ENCODE assay signal across 29 mouse cellular contexts in genomic region chr2:130155851-130156250, GRCm38 (mm10). TPM values are rescaled to one million over a fixed set of nuclear protein-coding genes. Genes with fewer than 3 reads are reported as not detected.
DNase-seq lines count a peak whose midpoint lies in the region; ATAC-seq and TF ChIP-seq lines count a peak whose summit lies in the region.
"Had no signal": no experiment of that assay in that cellular context is flagged by ENCODE, and none has a peak within 500 bp of the region (broad histone marks: within the 10 kb centered on the region; RNA-seq: fewer than 3 reads in every experiment).

No protein-coding gene starts in this region.

- no peaks in the 10 kb centered on the region for H3K79me2 ChIP-seq in liver, adult 2 months (ENCODE audit: control insufficient read depth, insufficient read depth, low read length)

- no peak for TF ChIP-seq CTCF in liver, adult 2 months (IDR thresholded peaks at IDR 0.05; ENCODE audit: low read depth, low read length)

- DNase-seq in heart, adult 11 months, result peak; percentile 23
- no peak for DNase-seq in heart, adult 9 months (ENCODE audit: low spot score in 2 of 2)
- peak; percentile 55 for DNase-seq in liver, adult 2 months (ENCODE audit: extremely low read depth, low read depth, low spot score)
- no peak for DNase-seq in liver, embryonic 11.5 days (ENCODE audit: low spot score)
- DNase-seq in adipocyte (ENCODE audit: low spot score), result peak; percentile 88
- no peak for DNase-seq in layer of hippocampus, adult 11-12 months (ENCODE audit: low spot score)
- DNase-seq in cerebellum, adult 11 months, result no peak
- DNase-seq: B cell, adult 2 months; cerebellum, adult 11-12 months; cerebellum, adult 18-20 months; cerebellum, adult 2 months; cerebellum, adult 8-10 months had no signal

- no peaks in the 10 kb centered on the region for H3K36me3 ChIP-seq in liver, adult 2 months (ENCODE audit: control insufficient read depth, insufficient read depth, low read length)
- no peaks in the 10 kb centered on the region for H3K36me3 ChIP-seq in liver, embryonic 11.5 days (ENCODE audit: control insufficient read depth, insufficient read depth, low read length)
- H3K36me3 ChIP-seq: G1E had no signal

- no peak overlapping the region for H3K9ac ChIP-seq in liver, adult 2 months (ENCODE audit: low read depth, low read length)
- no peak overlapping the region for H3K9ac ChIP-seq in liver, embryonic 11.5 days (ENCODE audit: low read depth, low read length)

- H3K4me2 ChIP-seq in liver, embryonic 11.5 days, result no peak overlapping the region

- TF ChIP-seq POLR2A in liver, adult 2 months (IDR thresholded peaks at IDR 0.05; ENCODE audit: extremely low read depth, insufficient read depth, low read length), result no peak

- H3K4me1 ChIP-seq in liver, adult 2 months (ENCODE audit: control insufficient read depth, insufficient read depth, low read length), result no peaks in the 10 kb centered on the region
- no peaks in the 10 kb centered on the region for H3K4me1 ChIP-seq in liver, embryonic 11.5 days (replicated peaks; ENCODE audit: control insufficient read depth, insufficient read depth, low read length)
- H3K4me1 ChIP-seq in brown adipose tissue, adult 24 weeks (ENCODE audit: control insufficient read depth, insufficient read depth, insufficient read length, low read length), result peaks cover 1% of the 10 kb centered on the region; the same call in 1 of the 2 replicates

- H3K9me3 ChIP-seq in liver, embryonic 11.5 days (ENCODE audit: control insufficient read depth, low read length), result no peaks in the 10 kb centered on the region
- H3K9me3 ChIP-seq: G1E had no signal

- no peak overlapping the region for H3K27ac ChIP-seq in liver, adult 2 months (replicated peaks; ENCODE audit: insufficient read depth, low read depth, low read length)
- no peak overlapping the region for H3K27ac ChIP-seq in liver, embryonic 11.5 days (ENCODE audit: low read depth, low read length)
- H3K27ac ChIP-seq in brown adipose tissue, adult 24 weeks (replicated peaks; ENCODE audit: low read depth, low read length), result peak overlapping the region; percentile 35; the same call in 1 of the 2 replicates

- no peak for ATAC-seq in liver, embryonic 11.5 days (replicated peaks; ENCODE audit: low FRiP score)
- ATAC-seq: activated CD4-positive, CD25-positive, alpha-beta regulatory T cell, adult 4 months; CD4-positive, CD25-positive, alpha-beta regulatory T cell, adult 4 months; Patski had no signal

- no peak overlapping the region for H3K4me3 ChIP-seq in liver, adult 2 months (ENCODE audit: insufficient read depth, low read depth, low read length)
- no peak overlapping the region for H3K4me3 ChIP-seq in liver, embryonic 11.5 days (ENCODE audit: low read depth, low read length)
- no peak overlapping the region for H3K4me3 ChIP-seq in brown adipose tissue, adult 24 weeks (ENCODE audit: insufficient read depth, low read depth, low read length)

- H3K27me3 ChIP-seq in liver, adult 2 months (ENCODE audit: control insufficient read depth, insufficient read depth, low read length), result no peaks in the 10 kb centered on the region
- no peaks in the 10 kb centered on the region for H3K27me3 ChIP-seq in liver, embryonic 11.5 days (replicated peaks; ENCODE audit: control insufficient read depth, insufficient read depth, low read length)
- H3K27me3 ChIP-seq: CH12.LX, Patski had no signal

RNA-seq across cellular contexts. Expression of gene Snrpb, which starts 23.4 kb away (rescaled TPM):
- total RNA-seq in liver, adult 2 months (2014; rRNA removed), result 53.6 and 72.0 TPM in 2 replicates
- 143 and 209 TPM in 2 replicates for polyA plus RNA-seq in liver, adult 2 months (2012; rRNA removed)
- polyA plus RNA-seq in liver, embryonic 11.5 days (2014; fragmentation: Nextera tagmentation; extraction: Ambion mirVana), result 633 and 668 TPM in 2 replicates
- polyA plus RNA-seq in brown adipose tissue, adult 24 weeks (2012; ENCODE audit: insufficient read depth, insufficient read length, missing spikeins), result 86.8 and 89.5 TPM in 2 replicates

RNA-seq across cellular contexts. Expression of gene Tmc2, which starts 39.1 kb away (rescaled TPM):
- not detected in 2 replicates for total RNA-seq in liver, adult 2 months (2014; rRNA removed)
- not detected in 2 replicates for polyA plus RNA-seq in liver, adult 2 months (2012; rRNA removed)
- polyA plus RNA-seq in liver, embryonic 11.5 days (2014; fragmentation: Nextera tagmentation; extraction: Ambion mirVana), result 0.09 and 0.11 TPM in 2 replicates
- polyA plus RNA-seq in brown adipose tissue, adult 24 weeks (2012; ENCODE audit: insufficient read depth, insufficient read length, missing spikeins), result not detected in 2 replicates
- total RNA-seq: adrenal gland, adult 18-20 months; adrenal gland, adult 2 months; adrenal gland, adult 8-10 months; adrenal gland, postnatal 10 days; adrenal gland, postnatal 14 days; adrenal gland, postnatal 25 days; adrenal gland, postnatal 36 days; adrenal gland, postnatal 4 days; CH12.LX; MEL had no signal
- polyA plus RNA-seq: adrenal gland, adult 2 months; C2C12; CD4-positive, CD25-positive, alpha-beta regulatory T cell, adult 4 months; cerebellum, adult 2 months; G1E; Patski had no signal

RNA-seq across cellular contexts. Expression of gene Tgm6, which starts 43.6 kb away (rescaled TPM):
- total RNA-seq in liver, adult 2 months (2014; rRNA removed), result not detected in 2 replicates
- not detected in 2 replicates for polyA plus RNA-seq in liver, adult 2 months (2012; rRNA removed)
- not detected in 2 replicates for polyA plus RNA-seq in liver, embryonic 11.5 days (2014; fragmentation: Nextera tagmentation; extraction: Ambion mirVana)
- polyA plus RNA-seq in brown adipose tissue, adult 24 weeks (2012; ENCODE audit: insufficient read depth, insufficient read length, missing spikeins), result not detected in 2 replicates
- total RNA-seq: adrenal gland, adult 18-20 months; adrenal gland, adult 2 months; adrenal gland, adult 8-10 months; adrenal gland, postnatal 10 days; adrenal gland, postnatal 14 days; adrenal gland, postnatal 25 days; adrenal gland, postnatal 36 days; adrenal gland, postnatal 4 days; CH12.LX; ES-E14; MEL had no signal
- polyA plus RNA-seq: activated CD4-positive, CD25-positive, alpha-beta regulatory T cell, adult 4 months; adrenal gland, adult 2 months; C2C12; CD4-positive, CD25-positive, alpha-beta regulatory T cell, adult 4 months; G1E; Patski had no signal

Comparison
In these comparisons a context has a peak if more than half of its experiments do, and no peak if none do; other contexts are left out.
1. DNase-seq: peak in heart, adult 11 months (single experiment), liver, adult 2 months (single experiment) and adipocyte (single experiment); none in heart, adult 9 months (0 of 2), liver, embryonic 11.5 days (single experiment), layer of hippocampus, adult 11-12 months (single experiment) and cerebellum, adult 11 months (single experiment).